Mouse (Mus musculus) ovary, adult 18-20 months (tissue): ENCODE data around the gene Olfr796.

Experiments used
- DNase-seq: peaks from one replicate; pipeline ENCODE4 v3.0.0; 2022; ENCODE audit warnings: low spot score, mixed read lengths

Gene Olfr796

GRCm38 (mm10) chr10:129612470-129612869, at the start of gene Olfr796:
Olfr796 (minus strand) TSS chr10:129612570.
- no peak for DNase-seq

- no peak for DNase-seq
These were observed 45.0 kb upstream of the Olfr796 start, which contains the start of gene Olfr800 for GRCm38 (mm10) chr10:129657394-129657793. Olfr800 (plus strand) TSS chr10:129657694.

- no peak for DNase-seq
These were observed 39.4 kb upstream of the Olfr796 start for GRCm38 (mm10) chr10:129651763-129652162.

- no peak for DNase-seq
These were observed 24.8 kb upstream of the Olfr796 start, which contains the start of gene Olfr799 for GRCm38 (mm10) chr10:129637184-129637583. Olfr799 (plus strand) TSS chr10:129637484.

- DNase-seq: no peak
These were observed 15.5 kb upstream of the Olfr796 start, which contains the start of gene Olfr798 for GRCm38 (mm10) chr10:129627834-129628233. Olfr798 (minus strand) TSS chr10:129627934.

- no peak for DNase-seq
These were observed 10.9 kb upstream of the Olfr796 start for GRCm38 (mm10) chr10:129623251-129623650.

DNA sequence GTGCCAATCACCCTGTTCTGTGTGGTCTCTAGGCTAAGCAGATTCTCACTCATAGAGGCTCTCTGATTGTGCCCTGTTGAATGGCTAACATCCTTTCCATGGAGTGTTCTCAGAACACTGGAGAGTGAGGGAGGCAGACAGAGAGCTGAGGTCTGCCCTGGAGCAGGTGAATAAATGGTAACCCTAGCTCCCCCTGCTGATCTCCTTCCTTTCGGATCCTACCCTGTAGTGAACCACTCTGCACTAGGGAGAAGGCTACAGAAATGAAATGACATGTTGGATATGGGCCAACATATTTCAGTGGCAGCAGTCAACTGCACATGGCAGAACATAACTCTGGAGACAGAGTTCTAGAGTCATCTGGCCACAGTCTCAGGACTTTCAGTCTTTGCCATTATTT, 9.4 kb upstream of the Olfr796 start:
- no peak for DNase-seq

DNA sequence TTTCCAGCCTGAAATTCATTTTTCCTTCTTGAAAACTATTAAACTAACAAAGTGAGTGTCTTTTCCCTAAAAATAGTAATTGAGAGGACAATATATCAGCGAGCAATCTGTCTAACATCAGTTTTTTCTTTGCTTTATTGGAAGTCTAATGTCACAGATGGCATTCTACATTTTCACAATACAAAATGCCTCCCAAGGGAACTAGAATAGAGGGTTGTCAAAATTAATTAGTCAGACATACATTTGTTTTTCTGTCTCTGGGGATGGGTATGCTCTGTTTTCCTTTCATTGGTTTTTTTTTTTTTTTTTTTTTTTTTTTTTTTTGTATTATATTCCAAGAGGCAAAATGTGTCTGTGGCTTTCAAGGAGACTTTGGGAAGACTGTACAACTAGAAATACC, 35.3 kb downstream of the Olfr796 start:
- DNase-seq: no peak

GRCm38 (mm10) chr10:129567355-129567754, 45.0 kb downstream of the Olfr796 start, which contains the start of gene Olfr794:
Olfr794 (plus strand) TSS chr10:129567655.
- DNase-seq: no peak
